Mouse (Mus musculus) erythroid progenitor cell, adult 5-6 weeks (primary cell): ENCODE results near the gene Cdh22. TPM values are rescaled to one million over a fixed set of nuclear protein-coding genes. Genes with fewer than 3 reads are reported as not detected.

Experiments used
- ATAC-seq: replicated peaks from 2 replicates; pipeline ENCODE4 v1.8.0; 2016; ENCODE audit warnings: moderate number of reproducible peaks, mild to moderate bottlenecking, moderate TSS enrichment, inconsistent platforms; ENCODE audit not compliant: poor library complexity, low FRiP score, severe bottlenecking
- total RNA-seq, 2 experiments: library from RNA; stranded (forward) in 1 of 2; stranded (reverse) in 1 of 2; fragments of 150-400 nt in 1 of 2; fragments of 186-747, 209-891 nt in 1 of 2; gene quantifications; 2 replicates each; pipeline versions ENCODE4 v1.2.3 to v1.2.4; 2015 to 2017; ENCODE audit warnings: low replicate concordance in 2 of 2

Gene Cdh22
- total RNA-seq, 2 experiments from 2014 or later: not detected

GRCm38 (mm10) chr2:165105513-165106079 lies 129.1 kb downstream of the Cdh22 start:
- no peak for ATAC-seq

- ATAC-seq: no peak
These were observed 131.7 kb downstream of the Cdh22 start for GRCm38 (mm10) chr2:165102920-165103319.

- ATAC-seq: no peak
These were observed 133.9 kb downstream of the Cdh22 start for GRCm38 (mm10) chr2:165100749-165101148.

GRCm38 (mm10) chr2:165098861-165099260 lies 135.8 kb downstream of the Cdh22 start:
- ATAC-seq: no peak

- no peak for ATAC-seq
These were observed 138.3 kb downstream of the Cdh22 start for GRCm38 (mm10) chr2:165096367-165096766.

- ATAC-seq: no peak
These were observed 142.3 kb downstream of the Cdh22 start for GRCm38 (mm10) chr2:165092393-165092792.

GRCm38 (mm10) chr2:165091433-165091965 lies 143.2 kb downstream of the Cdh22 start:
- ATAC-seq: no peak

GRCm38 (mm10) chr2:165090650-165091049 lies 144.0 kb downstream of the Cdh22 start, which contains the start of gene 1700025C18Rik:
Gene 1700025C18Rik (minus strand): TSS chr2:165090750.
- ATAC-seq: no peak

- no peak for ATAC-seq
These were observed 145.2 kb downstream of the Cdh22 start for GRCm38 (mm10) chr2:165089470-165089869.

GRCm38 (mm10) chr2:165086634-165087033 lies 148.0 kb downstream of the Cdh22 start:
- ATAC-seq: no peak

- no peak for ATAC-seq
These were observed 153.4 kb downstream of the Cdh22 start for GRCm38 (mm10) chr2:165081257-165081656.

- ATAC-seq: no peak
These were observed 154.0 kb downstream of the Cdh22 start for GRCm38 (mm10) chr2:165080657-165081056.

GRCm38 (mm10) chr2:165078605-165079004 lies 156.0 kb downstream of the Cdh22 start:
- ATAC-seq: no peak

GRCm38 (mm10) chr2:165078045-165078444 lies 156.6 kb downstream of the Cdh22 start:
- no peak for ATAC-seq

- ATAC-seq: no peak
These were observed 157.6 kb downstream of the Cdh22 start for GRCm38 (mm10) chr2:165077055-165077454.

GRCm38 (mm10) chr2:165074937-165075336 lies 159.7 kb downstream of the Cdh22 start:
- ATAC-seq: peak; percentile 61

GRCm38 (mm10) chr2:165074081-165074884 lies 160.4 kb downstream of the Cdh22 start:
- no peak for ATAC-seq

GRCm38 (mm10) chr2:165073381-165073781 lies 161.3 kb downstream of the Cdh22 start:
- no peak for ATAC-seq

- ATAC-seq: no peak
These were observed 164.4 kb downstream of the Cdh22 start for GRCm38 (mm10) chr2:165070096-165070816.

GRCm38 (mm10) chr2:165068806-165069205 lies 165.8 kb downstream of the Cdh22 start:
- ATAC-seq: no peak
